ENCODE assay signal across 15 mouse cellular contexts in genomic region chr1:186241112-186241511, GRCm38 (mm10).
DNase-seq lines count a peak whose midpoint lies in the region; ATAC-seq and TF ChIP-seq lines count a peak whose summit lies in the region.
"Had no signal": no experiment of that assay in that cellular context is flagged by ENCODE, and none has a peak within 500 bp of the region (broad histone marks: within the 10 kb centered on the region; RNA-seq: fewer than 3 reads in every experiment).

No protein-coding gene starts in this region.

- DNase-seq in adrenal gland, adult 2 months, result peak; percentile 16
- no peak for DNase-seq in adrenal gland, postnatal 14 days
- peak; percentile 16 for DNase-seq in kidney, adult 11 months
- DNase-seq in right cerebral cortex, adult 18-20 months, result peak; percentile 9
- DNase-seq in right cerebral cortex, postnatal 14 days, result no peak
- DNase-seq in stomach, postnatal 0 days (ENCODE audit: low spot score), result no peak
- no peak for DNase-seq in hindbrain, postnatal 0 days (ENCODE audit: low spot score)
- DNase-seq: cerebellum, postnatal 36 days had no signal

- H3K9ac ChIP-seq in kidney, embryonic 15.5 days, result no peak overlapping the region
- H3K9ac ChIP-seq in stomach, postnatal 0 days (ENCODE audit: low read length), result no peak overlapping the region
- no peak overlapping the region for H3K9ac ChIP-seq in hindbrain, postnatal 0 days (replicated peaks; ENCODE audit: low read length)
- H3K9ac ChIP-seq: embryonic facial prominence, embryonic 15.5 days; heart, embryonic 15.5 days; liver, embryonic 15.5 days; midbrain, embryonic 13.5 days; neural tube, embryonic 13.5 days had no signal

- H3K27ac ChIP-seq in kidney, embryonic 15.5 days, result no peak overlapping the region
- H3K27ac ChIP-seq in stomach, postnatal 0 days (replicated peaks), result no peak overlapping the region
- H3K27ac ChIP-seq in hindbrain, postnatal 0 days, result no peak overlapping the region
- H3K27ac ChIP-seq: embryonic facial prominence, embryonic 15.5 days; heart, embryonic 15.5 days; liver, embryonic 15.5 days; midbrain, embryonic 13.5 days; neural tube, embryonic 13.5 days had no signal

- H3K4me1 ChIP-seq in kidney, embryonic 15.5 days, result peaks cover 5% of the 10 kb centered on the region
- H3K4me1 ChIP-seq in stomach, postnatal 0 days (replicated peaks; ENCODE audit: control insufficient read depth, insufficient read depth), result no peaks in the 10 kb centered on the region
- H3K4me1 ChIP-seq in hindbrain, postnatal 0 days (ENCODE audit: insufficient read depth, low read length), result no peaks in the 10 kb centered on the region
- H3K4me1 ChIP-seq: heart, embryonic 15.5 days; liver, embryonic 15.5 days had no signal

- WGBS in kidney, embryonic 15.5 days, result 88% methylated on average over 2 of the region's 2 CpGs
- 90% methylated on average over 2 of the region's 2 CpGs for WGBS in stomach, postnatal 0 days
- 99% methylated on average over 2 of the region's 2 CpGs for WGBS in hindbrain, postnatal 0 days

- H3K4me3 ChIP-seq in kidney, embryonic 15.5 days (replicated peaks), result no peak overlapping the region
- H3K4me3 ChIP-seq in stomach, postnatal 0 days (ENCODE audit: low read depth, low read length), result no peak overlapping the region
- no peak overlapping the region for H3K4me3 ChIP-seq in hindbrain, postnatal 0 days (ENCODE audit: low read length)
- H3K4me3 ChIP-seq: embryonic facial prominence, embryonic 15.5 days; heart, embryonic 15.5 days; liver, embryonic 15.5 days; midbrain, embryonic 13.5 days; neural tube, embryonic 13.5 days had no signal

- ATAC-seq in kidney, embryonic 15.5 days (replicated peaks; ENCODE audit: low FRiP score), result no peak
- no peak for ATAC-seq in stomach, postnatal 0 days (ENCODE audit: low FRiP score, low TSS enrichment)
- ATAC-seq in hindbrain, postnatal 0 days, result no peak
- ATAC-seq: forebrain, embryonic 16.5 days; midbrain, embryonic 13.5 days had no signal

- H3K36me3 ChIP-seq in kidney, embryonic 15.5 days, result no peaks in the 10 kb centered on the region
- no peaks in the 10 kb centered on the region for H3K36me3 ChIP-seq in stomach, postnatal 0 days (ENCODE audit: control insufficient read depth, insufficient read depth, low read length)
- no peaks in the 10 kb centered on the region for H3K36me3 ChIP-seq in hindbrain, postnatal 0 days (ENCODE audit: insufficient read depth, low read length)
- H3K36me3 ChIP-seq: embryonic facial prominence, embryonic 15.5 days; heart, embryonic 15.5 days; liver, embryonic 15.5 days; midbrain, embryonic 13.5 days; neural tube, embryonic 13.5 days had no signal

- TF ChIP-seq EP300 in stomach, postnatal 0 days (optimal IDR thresholded peaks at IDR 0.05), result no peak

- H3K9me3 ChIP-seq in kidney, embryonic 15.5 days (replicated peaks), result no peaks in the 10 kb centered on the region
- H3K9me3 ChIP-seq in stomach, postnatal 0 days (ENCODE audit: control insufficient read depth, low read length), result no peaks in the 10 kb centered on the region
- no peaks in the 10 kb centered on the region for H3K9me3 ChIP-seq in hindbrain, postnatal 0 days (ENCODE audit: low read length)
- H3K9me3 ChIP-seq: embryonic facial prominence, embryonic 15.5 days; heart, embryonic 15.5 days; liver, embryonic 15.5 days; midbrain, embryonic 13.5 days; neural tube, embryonic 13.5 days had no signal

- no peaks in the 10 kb centered on the region for H3K27me3 ChIP-seq in kidney, embryonic 15.5 days
- H3K27me3 ChIP-seq in stomach, postnatal 0 days (ENCODE audit: control insufficient read depth, insufficient read depth, low read length), result no peaks in the 10 kb centered on the region
- H3K27me3 ChIP-seq in hindbrain, postnatal 0 days (ENCODE audit: insufficient read depth, low read length), result no peaks in the 10 kb centered on the region
- H3K27me3 ChIP-seq: embryonic facial prominence, embryonic 15.5 days; heart, embryonic 15.5 days; liver, embryonic 15.5 days; midbrain, embryonic 13.5 days; neural tube, embryonic 13.5 days had no signal

- no peak overlapping the region for H3K4me2 ChIP-seq in kidney, embryonic 15.5 days
- no peak overlapping the region for H3K4me2 ChIP-seq in stomach, postnatal 0 days (replicated peaks; ENCODE audit: low read depth)
- no peak overlapping the region for H3K4me2 ChIP-seq in hindbrain, postnatal 0 days (ENCODE audit: low read depth, low read length)
- H3K4me2 ChIP-seq: embryonic facial prominence, embryonic 15.5 days; heart, embryonic 15.5 days; liver, embryonic 15.5 days; midbrain, embryonic 13.5 days; neural tube, embryonic 13.5 days had no signal

- peak; percentile 48 for TF ChIP-seq CTCF in stomach, postnatal 0 days (IDR thresholded peaks at IDR 0.05; ENCODE audit: low read depth)
- no peak for TF ChIP-seq CTCF in hindbrain, postnatal 0 days (IDR thresholded peaks at IDR 0.05; ENCODE audit: low read depth)

Comparison
In these comparisons a context has a peak if more than half of its experiments do, and no peak if none do; other contexts are left out.
1. DNase-seq: peak in adrenal gland, adult 2 months (single experiment), kidney, adult 11 months (single experiment) and right cerebral cortex, adult 18-20 months (single experiment); none in adrenal gland, postnatal 14 days (single experiment), right cerebral cortex, postnatal 14 days (single experiment), stomach, postnatal 0 days (single experiment) and hindbrain, postnatal 0 days (single experiment).